Mouse (Mus musculus) heart, postnatal 0 days (tissue): ENCODE data around the gene Pld1. TPM values are rescaled to one million over a fixed set of nuclear protein-coding genes. Genes with fewer than 3 reads are reported as not detected.
A peak's percentile ranks its signal among the peaks of the same experiment; 100 is the strongest.
"Not testable (repeated sequence)": the region's sequence is repeated elsewhere in the genome, so short reads cannot be mapped to it uniquely, and the experiment has no call there.

Source experiments
- ATAC-seq: fragments of 200-750 bp; cut with Nextera tagmentation; 2 replicates; pipeline ENCODE4 v1.8.0; 2017; ENCODE audit warnings: low read depth, moderate number of reproducible peaks, moderate library complexity; ENCODE audit not compliant: insufficient read depth
- DNase-seq: peaks from one replicate; pipeline ENCODE4 v3.0.0-alpha.2; 2016; ENCODE audit warnings: low spot score
- H3K27ac ChIP-seq: fragments of 300-500 bp; sonication (generic); 2 replicates; pipeline ENCODE4 v1.5.1; 2014; ENCODE audit warnings: low read depth, mild to moderate bottlenecking
- H3K27me3 ChIP-seq: fragments of 300-500 bp; sonication (generic); 2 replicates; pipeline ENCODE4 v1.6.1; 2014; ENCODE audit warnings: low read length, mixed read lengths; ENCODE audit not compliant: control insufficient read depth, insufficient read depth
- H3K36me3 ChIP-seq: fragments of 300-500 bp; sonication (generic); replicated peaks from 2 replicates; pipeline ENCODE4 v1.6.1; 2014; ENCODE audit warnings: low read length, mixed read lengths; ENCODE audit not compliant: control insufficient read depth, insufficient read depth
- H3K4me1 ChIP-seq: fragments of 300-500 bp; sonication (generic); 2 replicates; pipeline ENCODE4 v1.6.1; 2014; ENCODE audit warnings: antibody characterized with exemption; ENCODE audit not compliant: control insufficient read depth, insufficient read depth
- H3K4me2 ChIP-seq: fragments of 300-500 bp; sonication (generic); 2 replicates; pipeline ENCODE4 v1.6.1; 2014; ENCODE audit warnings: low read depth, mild to moderate bottlenecking, low read length, moderate library complexity
- H3K4me3 ChIP-seq: fragments of 300-500 bp; sonication (generic); 2 replicates; pipeline ENCODE4 v1.5.1; 2014; ENCODE audit warnings: low read depth, low read length
- H3K9ac ChIP-seq: fragments of 300-500 bp; sonication (generic); replicated peaks from 2 replicates; pipeline ENCODE4 v1.6.1; 2014; ENCODE audit warnings: low read depth, low read length, mixed read lengths
- H3K9me3 ChIP-seq: fragments of 300-500 bp; sonication (generic); replicated peaks from 2 replicates; pipeline ENCODE4 v1.6.1; 2016; ENCODE audit warnings: low read length; ENCODE audit not compliant: control insufficient read depth
- CTCF ChIP-seq: IDR thresholded peaks from 2 replicates; pipeline ENCODE4 v1.5.1; 2016; ENCODE audit warnings: antibody characterized with exemption, control low read depth, low read depth
- EP300 ChIP-seq: IDR thresholded peaks from 2 replicates; pipeline ENCODE4 v1.6.1; 2016; ENCODE audit warnings: antibody characterized with exemption, low read depth
- WGBS: fragments of 180-500 bp; shearing (Covaris S2); extraction: QIAGEN DNeasy Blood & Tissue Kit; methylation state at CpG from one replicate; pipeline ENCODE4 v1.1.7; 2014; 5-methylcytosine and 5-hydroxymethylcytosine counted together
- polyA plus RNA-seq: library from polyadenylated mRNA; unstranded; fragments of >200 nt; fragmentation: Nextera tagmentation; extraction: Ambion mirVana; gene quantifications from 2 replicates; pipeline ENCODE4 v1.2.1, GENCODE M21; 2015
- total RNA-seq: library from RNA; depleted of rRNA; stranded (reverse); fragments of >200 nt; gene quantifications from 2 replicates; pipeline ENCODE4 v1.2.3, GENCODE M21; 2014; ENCODE audit warnings: low replicate concordance

Pld1 gene
- total and polyA plus RNA-seq, 2 experiments from 2014 or later: 5.0 to 7.6 TPM

DNA sequence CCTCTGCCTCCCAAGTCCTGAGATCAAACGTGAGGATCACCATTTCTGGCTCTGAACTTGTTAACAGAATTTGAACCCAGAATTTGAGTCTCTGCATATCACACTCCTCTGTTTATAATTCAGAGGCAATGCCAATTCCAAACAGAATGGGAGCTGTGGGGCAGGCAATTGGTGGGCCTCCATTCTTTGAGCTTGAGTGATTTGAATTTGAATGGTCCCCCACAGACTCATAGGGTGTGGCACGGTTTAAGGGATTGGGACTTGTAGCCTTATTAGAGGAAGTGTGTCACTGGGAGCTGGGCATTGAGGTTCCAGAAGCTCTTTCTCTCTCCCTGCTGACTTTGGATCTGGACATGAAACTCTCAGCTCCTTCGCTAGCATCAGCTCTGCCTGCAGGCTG is 2.9 kb upstream of the Pld1 start:
- H3K9me3 ChIP-seq: no peaks in the 10 kb centered on the region
- no peak for DNase-seq
- no peak overlapping the region for H3K9ac ChIP-seq
- TF ChIP-seq EP300 (no peak), CTCF (no peak)
- no peak for ATAC-seq
- H3K4me1 ChIP-seq: peaks cover 9% of the 10 kb centered on the region
- no peaks in the 10 kb centered on the region for H3K27me3 ChIP-seq
- no peaks in the 10 kb centered on the region for H3K36me3 ChIP-seq
- no peak overlapping the region for H3K27ac ChIP-seq
- no peak overlapping the region for H3K4me3 ChIP-seq
- H3K4me2 ChIP-seq: no peak overlapping the region
- WGBS: 83% methylated on average over 3 of the region's 3 CpGs

DNA sequence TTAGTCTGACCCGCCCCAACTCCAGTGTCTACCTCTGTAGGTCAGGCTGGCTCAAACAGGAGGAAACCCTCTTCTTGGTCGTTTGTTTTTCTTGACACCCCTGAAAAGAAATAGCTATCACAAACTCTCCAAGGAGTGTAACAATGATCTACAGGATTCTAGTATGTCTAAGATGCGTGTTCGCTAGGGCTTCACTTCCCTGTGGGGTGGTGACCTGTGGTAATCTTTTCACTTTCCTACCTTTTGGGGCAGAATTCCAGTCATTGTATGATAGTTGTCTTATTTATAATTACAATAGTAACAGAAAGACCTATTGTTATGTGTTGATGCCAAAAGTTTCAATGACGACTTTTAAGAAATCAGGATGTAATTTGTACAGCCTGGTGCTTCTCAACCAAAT is 1.8 kb upstream of the Pld1 start:
- ATAC-seq: no peak
- H3K4me3 ChIP-seq: no peak overlapping the region
- H3K4me1 ChIP-seq: peaks cover 9% of the 10 kb centered on the region
- no peaks in the 10 kb centered on the region for H3K36me3 ChIP-seq
- H3K27me3 ChIP-seq: no peaks in the 10 kb centered on the region
- H3K27ac ChIP-seq: no peak overlapping the region
- WGBS: 76% methylated on average over 5 of the region's 5 CpGs
- no peak for DNase-seq
- H3K4me2 ChIP-seq: no peak overlapping the region
- H3K9me3 ChIP-seq: no peaks in the 10 kb centered on the region
- TF ChIP-seq CTCF (no peak), EP300 (no peak)
- no peak overlapping the region for H3K9ac ChIP-seq

DNA sequence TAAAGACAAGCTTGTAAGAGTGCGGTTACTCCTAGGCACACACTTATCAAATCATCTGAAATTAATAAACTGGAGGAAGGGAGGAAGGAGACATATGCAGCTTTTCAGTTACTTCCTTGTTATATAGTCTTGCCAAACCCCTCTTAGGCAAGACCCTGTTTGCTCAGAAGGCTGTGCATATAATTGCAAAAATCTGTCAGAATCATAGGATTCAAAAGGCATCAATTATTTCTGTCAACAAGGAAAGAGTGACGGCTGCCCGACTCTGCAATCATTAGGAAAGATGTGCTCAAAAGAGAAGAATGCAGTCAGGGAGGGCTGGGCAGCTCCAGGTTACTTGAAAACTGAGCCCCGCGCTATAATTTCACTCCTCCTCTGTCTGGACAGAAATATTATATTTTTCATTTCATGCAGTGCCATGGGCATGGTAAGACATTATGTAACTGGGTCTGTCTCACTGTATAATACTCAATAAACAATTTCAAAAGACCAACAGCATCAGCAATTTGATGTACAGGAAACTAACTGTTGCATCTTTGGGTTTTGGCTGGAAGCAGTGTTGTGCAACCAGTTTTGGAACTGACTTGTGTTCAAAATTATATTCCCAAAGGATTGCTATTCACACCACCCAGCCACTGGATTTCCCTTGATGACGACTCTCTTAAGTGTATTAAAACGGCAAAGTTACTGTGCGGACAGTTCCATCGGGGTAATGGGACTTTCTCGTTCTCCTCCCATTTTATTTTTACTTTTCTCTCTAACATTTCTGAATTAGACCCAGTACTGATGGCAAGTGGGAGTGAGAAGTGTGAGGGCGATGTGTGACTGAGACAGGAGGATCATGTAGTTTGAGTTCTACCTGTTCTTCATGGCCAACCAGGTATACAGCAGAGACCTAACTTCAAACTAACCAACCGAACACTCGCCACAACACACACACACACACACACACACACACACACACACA is 1.1 kb upstream of the Pld1 start:
- no peak overlapping the region for H3K27ac ChIP-seq
- H3K4me3 ChIP-seq: no peak overlapping the region

DNA sequence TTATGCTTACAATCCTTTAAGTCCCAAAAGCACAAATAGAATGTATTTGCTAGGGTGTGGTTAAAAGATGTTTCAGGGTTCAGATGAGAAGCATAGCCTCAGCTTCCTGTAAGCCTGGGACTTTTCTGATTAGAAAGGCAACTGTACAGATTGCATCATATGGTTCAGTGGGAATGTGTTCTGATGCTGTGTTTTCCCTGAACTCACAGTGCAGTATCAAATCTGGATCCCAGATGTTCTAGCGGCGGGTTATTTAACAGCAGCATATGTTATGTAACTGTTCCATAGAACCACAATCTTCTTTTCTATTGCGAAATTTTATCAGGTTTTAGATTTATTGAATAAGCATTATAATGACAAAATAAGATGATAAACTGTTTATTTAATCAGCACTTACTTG is 3.1 kb downstream of the Pld1 start:
- Histone ChIP-seq H3K9me3 (no peaks in the 10 kb centered on the region), H3K9ac (no peak overlapping the region), H3K4me1 (peaks cover 20% of the 10 kb centered on the region), H3K4me2 (no peak overlapping the region), H3K36me3 (no peaks in the 10 kb centered on the region), H3K27me3 (no peaks in the 10 kb centered on the region), H3K27ac (no peak overlapping the region), H3K4me3 (no peak overlapping the region)
- WGBS: 77% methylated on average over 3 of the region's 3 CpGs
- TF ChIP-seq CTCF (no peak), EP300 (no peak)
- peak; percentile 17 for DNase-seq
- no peak for ATAC-seq

More for the DNA sequence above, 1.1 kb upstream of the Pld1 start:
- Histone ChIP-seq H3K4me1 (peaks cover 9% of the 10 kb centered on the region), H3K9me3 (no peaks in the 10 kb centered on the region), H3K4me2 (no peak overlapping the region), H3K27me3 (no peaks in the 10 kb centered on the region), H3K36me3 (no peaks in the 10 kb centered on the region), H3K9ac (no peak overlapping the region)
- TF ChIP-seq CTCF (no peak), EP300 (no peak)
- no peak for DNase-seq
- WGBS: 78% methylated on average over 13 of the region's 13 CpGs
- ATAC-seq: no peak

DNA sequence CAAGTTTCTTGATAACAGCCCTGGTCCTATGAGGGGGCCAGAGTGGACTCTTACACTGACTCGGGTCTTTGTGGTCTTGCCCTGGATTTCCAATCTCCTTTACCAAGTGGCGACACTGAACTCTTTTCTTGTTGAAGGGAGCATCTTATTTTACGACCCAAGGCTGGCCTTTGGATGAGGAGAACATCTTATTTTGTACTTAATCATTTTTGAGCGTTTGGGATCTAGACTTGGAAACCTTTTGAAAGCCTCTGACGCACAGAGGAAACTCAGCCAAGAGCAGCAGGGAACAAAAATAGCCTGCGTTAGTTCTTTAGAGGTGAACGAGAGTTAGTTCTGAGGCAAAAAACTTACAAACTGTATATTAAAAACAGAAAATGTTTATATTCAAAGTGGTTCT is 4.5 kb downstream of the Pld1 start:
- ATAC-seq: no peak
- peak overlapping the region; percentile 74 for H3K27ac ChIP-seq
- H3K9me3 ChIP-seq: no peaks in the 10 kb centered on the region
- no peak overlapping the region for H3K9ac ChIP-seq
- DNase-seq: peak; percentile 45
- TF ChIP-seq EP300 (no peak), CTCF (no peak)
- H3K27me3 ChIP-seq: no peaks in the 10 kb centered on the region
- H3K36me3 ChIP-seq: no peaks in the 10 kb centered on the region
- H3K4me1 ChIP-seq: peaks cover 20% of the 10 kb centered on the region
- H3K4me3 ChIP-seq: no peak overlapping the region
- no peak overlapping the region; the same call in 1 of the 2 replicates for H3K4me2 ChIP-seq
- 37% methylated on average over 7 of the region's 7 CpGs for WGBS

DNA sequence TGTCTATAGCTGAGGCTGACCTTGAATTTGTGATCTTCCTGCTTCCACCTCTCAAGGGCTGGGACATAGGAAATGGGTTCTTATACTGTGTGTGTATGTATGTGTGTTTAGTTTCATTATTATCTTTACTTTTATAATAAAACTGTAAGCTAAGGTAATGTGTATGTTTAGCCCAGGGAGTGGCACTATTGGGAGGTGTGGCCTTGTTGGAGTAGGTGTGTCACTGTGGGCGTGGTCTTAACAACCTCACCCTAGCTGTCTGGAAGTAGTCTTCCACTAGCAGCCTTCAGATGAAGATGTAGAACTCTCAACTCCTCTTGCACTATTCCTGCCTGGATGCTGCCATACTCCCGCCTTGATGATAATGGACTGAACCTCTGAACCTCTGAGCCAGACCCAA is 6.9 kb downstream of the Pld1 start:
- not testable (repeated sequence) for H3K27me3 ChIP-seq, DNase-seq, ATAC-seq, H3K27ac ChIP-seq, H3K4me3 ChIP-seq, H3K9ac ChIP-seq, H3K36me3 ChIP-seq, H3K9me3 ChIP-seq, H3K4me2 ChIP-seq
- peaks cover 12% of the 10 kb centered on the region for H3K4me1 ChIP-seq
- WGBS: 89% methylated on average over 2 of the region's 2 CpGs
